Mouse (Mus musculus) thymus, adult 18-20 months (tissue): ENCODE data around the gene Mettl16.
"Not testable (repeated sequence)": the region's sequence is repeated elsewhere in the genome, so short reads cannot be mapped to it uniquely, and the experiment has no call there.

Experiments used
- DNase-seq, 2 experiments: peaks; one replicate each; pipeline ENCODE4 v3.0.0; 2022; ENCODE audit warnings: mixed read lengths in 2 of 2

The Mettl16 gene

DNA sequence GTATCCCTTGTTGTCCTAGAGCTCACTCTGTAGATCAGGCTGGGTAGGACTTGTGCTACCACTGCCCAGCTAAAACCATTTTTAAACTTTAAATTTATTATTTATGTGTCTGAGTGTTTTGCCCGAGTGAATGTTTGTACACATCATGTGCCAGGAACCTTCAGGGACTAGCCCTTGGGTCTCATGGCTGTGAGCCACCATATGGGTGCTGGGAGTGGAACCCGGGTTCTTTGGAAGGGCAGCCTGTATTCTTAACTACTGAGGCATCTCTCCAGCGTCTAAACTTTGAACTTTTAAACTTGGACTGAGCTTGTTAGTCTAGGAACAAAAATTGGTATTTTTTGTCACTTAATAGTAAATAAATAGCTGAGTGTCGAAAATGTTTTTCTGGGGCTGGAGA lies 22.2 kb downstream of the Mettl16 start:
- DNase-seq = no peak

DNA sequence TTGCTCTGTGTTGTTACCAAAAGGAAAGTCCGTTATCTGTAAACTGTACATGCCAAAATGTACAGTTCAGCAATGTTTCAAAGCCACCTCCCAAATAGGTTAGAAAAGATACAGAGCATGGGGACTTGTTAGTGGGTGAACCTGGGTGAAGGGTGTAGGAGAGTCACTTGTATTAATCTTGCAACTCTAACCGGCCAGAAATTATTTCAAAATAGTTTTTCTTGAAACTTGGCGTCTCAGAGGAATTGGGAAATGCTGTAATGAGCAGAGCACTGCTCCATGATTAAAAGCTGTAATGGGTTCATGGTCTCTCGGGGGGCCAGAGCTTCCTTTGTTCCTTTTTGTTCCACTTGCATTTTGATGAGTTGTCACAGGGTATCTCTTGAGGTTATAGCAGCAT lies 30.0 kb downstream of the Mettl16 start:
- DNase-seq = no peak

DNA sequence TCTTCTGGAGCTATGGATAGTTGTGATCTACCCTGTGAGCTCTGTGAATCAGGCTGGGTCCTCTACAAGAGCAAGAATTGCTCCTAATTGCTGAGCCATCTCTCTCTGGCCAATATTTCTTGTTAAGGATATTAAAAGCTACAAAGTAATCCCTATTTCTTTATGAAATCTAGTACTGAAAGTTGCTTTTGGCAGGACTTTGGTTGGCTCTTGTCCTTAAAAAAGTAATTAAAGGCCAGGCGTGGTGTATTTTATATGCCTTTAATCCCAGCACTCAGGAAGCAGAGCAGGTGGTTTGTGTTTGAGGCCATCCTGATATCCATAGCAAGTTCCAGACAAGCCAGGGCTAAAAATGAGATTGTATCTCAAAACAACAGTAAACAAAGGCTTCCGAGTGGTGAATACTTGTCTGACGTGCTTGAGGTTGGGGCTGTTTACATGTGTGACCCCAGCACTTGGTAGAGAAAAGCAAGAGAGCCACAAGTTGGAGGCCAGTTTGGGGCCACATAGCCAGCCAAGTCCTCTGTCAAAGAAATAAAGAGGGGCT lies 33.5 kb downstream of the Mettl16 start:
- no peak for DNase-seq

DNA sequence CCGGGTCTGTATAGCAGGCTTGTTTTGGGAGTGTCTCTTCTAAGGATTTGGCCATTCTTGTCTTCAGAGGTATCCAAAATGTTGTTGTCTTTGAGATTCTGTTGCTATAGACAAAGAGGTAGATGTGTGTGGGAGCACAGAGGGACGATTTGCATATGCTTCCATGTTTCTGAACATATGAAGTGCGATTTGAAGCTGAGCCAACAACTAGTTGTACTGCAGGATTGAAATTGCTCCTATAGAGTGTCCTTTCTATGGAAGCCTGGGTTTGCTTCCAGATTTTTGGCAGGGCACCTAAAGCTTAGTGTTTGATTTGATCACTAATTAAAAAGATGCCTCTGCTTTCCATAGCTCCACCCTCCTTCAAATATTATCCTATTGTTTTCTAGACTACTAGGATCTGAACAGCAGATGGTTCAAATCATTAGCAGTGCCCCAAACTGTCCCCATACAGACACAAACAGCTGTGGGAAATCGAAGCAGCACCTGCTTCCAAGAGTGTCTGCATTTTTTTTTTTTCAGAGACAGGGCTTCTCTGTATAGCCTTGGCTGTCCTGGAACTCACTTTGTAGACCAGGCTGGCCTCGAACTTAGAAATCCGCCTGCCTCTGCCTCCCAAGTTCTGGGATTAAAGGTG lies 36.7 kb downstream of the Mettl16 start:
- no peak for DNase-seq

DNA sequence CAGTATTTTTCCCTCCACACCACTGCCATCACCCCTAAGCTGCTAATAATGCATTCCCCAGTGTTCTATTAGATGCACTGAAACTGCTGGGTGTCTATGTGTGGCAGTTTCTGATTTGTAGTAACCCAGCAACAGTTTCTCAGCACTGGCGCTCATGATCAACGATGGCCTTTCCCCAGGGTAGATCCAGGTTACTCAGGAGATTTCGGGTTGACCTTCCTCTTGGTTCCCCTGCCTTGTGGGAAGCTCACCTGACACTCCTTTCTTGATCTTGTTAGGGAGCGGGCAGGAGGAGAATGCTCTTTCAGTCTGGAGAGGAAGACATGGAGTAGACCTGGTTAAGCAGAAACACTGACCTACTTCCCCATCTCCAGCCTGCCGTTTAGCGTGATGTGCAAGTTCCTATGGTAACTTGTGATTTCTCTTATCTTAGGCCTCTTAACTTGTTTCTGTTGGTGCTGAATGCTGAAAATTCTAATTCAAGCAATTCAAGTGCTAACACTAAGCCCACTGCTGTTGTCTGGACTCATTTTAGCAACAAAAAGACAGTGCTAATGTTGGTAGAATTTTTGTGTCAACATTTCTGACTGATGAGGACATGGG lies 37.7 kb downstream of the Mettl16 start:
- DNase-seq = no peak

DNA sequence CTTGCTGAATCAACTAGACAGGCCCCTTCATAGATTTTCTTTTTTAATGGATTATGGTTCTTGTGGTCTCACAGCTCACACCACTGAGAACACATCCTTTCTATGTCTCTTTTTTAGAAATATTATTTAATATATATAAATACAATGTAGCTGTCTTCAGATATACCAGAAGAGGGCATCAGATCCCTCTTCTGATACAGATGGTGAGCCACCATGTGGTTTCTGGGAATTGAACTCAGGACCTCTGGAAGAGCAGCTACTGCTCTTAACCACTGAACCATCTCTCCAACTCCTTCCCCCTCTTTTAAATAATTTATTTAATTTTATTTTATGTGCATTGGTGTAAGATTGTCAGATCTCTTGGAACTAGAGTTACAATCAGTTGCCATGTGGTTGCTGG lies 39.5 kb downstream of the Mettl16 start:
- no peak for DNase-seq

DNA sequence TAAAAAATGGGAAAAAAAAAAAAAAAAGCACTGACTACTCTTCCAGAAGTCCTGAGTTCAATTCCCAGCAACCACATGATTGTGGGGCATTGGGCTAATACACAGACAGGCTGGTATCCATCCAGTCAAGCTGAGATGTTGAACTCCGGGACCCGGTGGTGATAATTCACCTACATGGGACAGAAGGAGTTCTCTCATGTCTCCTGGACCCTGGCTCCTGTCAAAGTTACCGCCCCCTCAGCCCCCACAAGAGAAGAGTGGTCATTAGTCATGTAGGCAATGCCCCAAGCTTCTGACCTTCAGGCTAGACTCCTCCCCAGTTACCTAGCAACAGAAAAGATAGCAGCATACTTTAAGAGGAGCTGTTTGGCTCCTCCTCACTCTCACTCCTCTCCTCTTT lies 40.4 kb downstream of the Mettl16 start:
- not testable (repeated sequence) for DNase-seq

DNA sequence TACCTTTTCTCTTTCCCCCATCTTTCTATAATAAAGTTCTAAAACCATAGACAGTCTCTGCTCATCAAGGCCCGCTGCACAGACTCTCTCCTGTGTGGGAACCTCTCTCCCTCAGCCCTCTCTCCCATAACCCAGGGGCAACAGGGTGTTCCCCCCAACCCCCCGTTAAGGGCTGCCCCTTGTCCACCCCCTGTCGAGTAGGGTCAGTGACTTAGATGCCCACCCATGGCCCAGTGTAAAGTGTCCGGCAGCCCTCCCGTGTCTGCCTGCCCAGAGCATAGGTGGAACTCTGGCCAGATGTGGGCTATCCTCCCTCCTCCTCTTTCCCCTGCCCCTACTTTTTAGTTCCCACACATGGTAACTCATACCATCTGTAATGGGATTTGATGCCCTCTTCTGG lies 40.9 kb downstream of the Mettl16 start:
- DNase-seq = no peak

DNA sequence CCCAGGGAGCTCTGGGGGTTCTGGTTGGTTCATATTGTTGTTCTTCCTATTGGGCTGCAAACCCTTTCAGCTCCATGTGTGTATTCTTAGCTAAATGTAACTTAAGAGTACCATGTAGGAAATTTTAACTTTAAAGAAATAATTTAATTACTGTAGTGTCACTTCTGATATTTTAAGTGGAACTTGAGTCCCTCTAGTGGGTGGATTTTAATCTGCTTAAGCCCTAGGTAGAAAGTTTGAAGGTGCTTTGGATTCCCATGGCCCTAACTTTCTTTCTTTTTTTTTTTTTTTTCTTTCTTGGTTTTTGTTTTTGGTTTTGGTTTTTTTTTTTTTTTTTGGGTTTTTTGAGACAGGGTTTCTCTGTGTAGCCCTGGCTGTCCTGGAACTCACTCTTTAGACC lies 45.2 kb downstream of the Mettl16 start:
- no peak for DNase-seq

DNA sequence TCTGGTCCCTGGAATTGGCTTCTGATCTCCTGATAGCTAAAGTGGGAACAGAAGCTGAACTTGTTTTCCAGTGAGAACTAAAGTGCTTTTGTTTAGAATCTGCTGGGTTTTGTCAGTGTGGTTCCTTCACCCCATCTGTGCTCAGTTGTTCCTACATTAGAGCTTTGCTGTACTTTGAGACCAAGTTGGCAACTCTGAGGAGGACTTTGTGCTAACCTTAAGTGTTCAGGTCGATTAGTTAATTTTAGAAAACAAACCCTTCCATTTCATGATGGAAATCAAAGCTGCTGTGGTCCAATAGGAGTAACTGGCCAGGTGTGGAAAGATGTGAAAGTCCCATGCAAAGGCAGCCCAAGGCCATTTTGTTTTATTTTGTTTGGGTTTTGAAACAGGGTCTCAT lies 50.3 kb downstream of the Mettl16 start:
- DNase-seq = no peak

DNA sequence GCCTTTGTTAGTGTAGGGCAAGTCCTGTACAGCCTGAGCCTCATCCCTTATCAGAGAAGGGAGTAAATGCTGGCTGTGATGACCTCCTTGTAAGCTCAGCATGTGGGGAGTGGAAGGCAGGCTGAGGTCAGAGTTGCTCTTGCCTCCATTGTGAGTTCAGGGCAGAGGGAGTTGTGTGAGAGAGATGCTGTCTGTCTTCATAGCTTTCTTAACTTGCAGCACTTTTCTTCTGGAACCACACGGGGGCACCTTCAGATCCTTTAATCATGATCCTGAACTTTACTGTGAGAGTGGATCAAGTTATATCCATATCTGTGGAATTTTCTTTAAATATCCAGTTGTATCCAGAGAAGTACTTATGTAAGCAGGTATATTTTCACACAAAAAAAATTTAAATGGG lies 50.8 kb downstream of the Mettl16 start:
- no peak for DNase-seq

DNA sequence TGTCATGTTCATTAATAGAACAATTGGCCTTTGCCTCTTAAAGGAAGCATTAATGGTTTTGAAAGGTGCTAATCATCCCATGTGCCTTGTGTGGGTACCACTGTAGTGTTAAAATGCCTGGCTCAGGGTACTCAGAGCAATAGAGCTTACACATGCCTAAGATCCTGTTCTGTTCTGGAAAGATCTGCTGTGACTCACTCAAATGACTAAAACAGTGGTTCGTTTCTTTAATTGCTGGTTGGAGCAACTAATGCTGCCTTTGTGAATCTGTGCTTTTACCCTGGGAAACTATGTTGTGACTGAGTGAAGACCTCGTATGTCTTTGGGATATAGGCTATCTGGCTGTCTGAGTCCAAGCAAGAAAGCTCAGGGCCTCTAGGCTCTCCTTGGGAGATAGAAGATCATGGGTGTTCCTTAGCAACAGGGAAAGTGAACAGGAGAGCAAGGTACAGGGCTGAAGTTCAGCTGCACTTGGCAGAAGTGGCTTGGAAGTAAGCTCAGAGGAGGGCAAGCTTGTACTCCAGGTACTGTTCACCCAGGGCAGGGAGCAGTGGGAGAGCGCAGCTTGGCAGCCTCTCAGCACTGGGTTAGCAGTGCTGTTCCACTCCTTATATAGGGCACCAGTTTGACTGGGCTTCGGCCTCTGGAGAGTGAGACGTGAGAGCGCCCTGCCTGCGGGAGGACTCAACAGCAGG lies 52.3 kb downstream of the Mettl16 start:
- DNase-seq = no peak

DNA sequence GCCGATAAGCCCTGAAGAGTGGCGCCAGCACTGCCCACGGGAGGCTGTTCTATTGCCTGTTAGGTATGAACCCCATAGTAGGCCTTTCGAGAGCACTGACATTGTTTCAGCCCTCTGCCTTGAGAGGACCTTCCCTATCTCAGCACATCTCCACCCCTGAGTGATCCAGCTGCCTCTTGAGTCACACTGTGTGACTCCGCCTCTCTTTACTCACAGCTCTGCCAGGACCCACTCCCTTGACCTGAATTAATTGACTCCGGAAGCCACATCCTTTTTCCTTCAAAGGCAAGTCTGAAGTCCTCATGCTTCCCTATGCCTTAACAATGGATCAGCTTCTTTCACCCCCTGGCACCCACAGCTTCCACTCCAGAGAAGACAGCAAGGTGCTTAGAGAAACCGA lies 55.5 kb downstream of the Mettl16 start:
- DNase-seq = no peak

DNA sequence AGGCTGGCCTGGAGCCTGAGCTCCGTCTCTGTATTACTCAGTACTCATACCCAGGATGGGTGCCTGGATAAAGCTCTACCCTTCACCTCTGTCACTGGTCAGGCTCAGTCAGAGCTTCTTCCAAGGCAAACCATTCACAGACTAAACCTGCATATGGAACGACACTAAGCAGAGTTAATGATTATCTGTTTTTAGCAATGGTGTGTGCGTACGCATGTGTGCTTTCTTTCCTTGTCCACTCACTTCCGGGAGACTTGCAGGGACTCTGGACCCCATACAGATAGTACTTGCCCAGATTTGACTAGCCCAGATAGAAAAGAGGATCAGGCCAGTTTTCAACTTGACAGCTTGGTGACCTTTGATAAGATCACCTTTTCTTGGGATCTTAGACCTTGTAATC lies 56.1 kb downstream of the Mettl16 start:
- DNase-seq = no peak

DNA sequence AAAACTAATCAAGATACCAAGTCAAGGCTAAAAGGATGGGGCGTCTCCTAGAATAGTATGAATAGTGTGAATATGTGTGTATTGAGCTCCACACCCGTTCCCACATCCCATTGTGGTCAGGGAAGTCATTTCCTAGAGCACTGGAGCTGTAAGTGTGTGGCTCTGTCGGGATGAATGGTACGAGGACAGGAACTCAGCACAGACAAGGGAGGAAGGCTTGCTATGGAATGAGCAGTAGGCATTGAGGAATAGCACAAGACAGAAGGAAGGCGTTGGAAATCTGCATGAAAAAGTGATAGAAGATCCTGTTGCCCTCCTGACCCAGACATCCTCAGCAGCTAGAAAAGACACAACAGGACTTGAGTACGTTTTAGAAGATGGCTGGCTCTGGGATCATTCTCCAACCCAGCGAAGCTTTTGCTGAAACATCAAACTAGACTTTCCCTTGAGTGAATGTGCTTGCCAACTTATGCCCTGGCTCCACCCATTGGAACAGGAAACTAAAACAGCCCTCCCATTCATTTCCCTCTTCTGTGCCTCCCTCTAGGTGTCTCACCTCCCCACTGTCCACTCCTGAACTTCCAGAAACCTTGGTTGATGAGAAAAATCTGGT lies 57.3 kb downstream of the Mettl16 start:
- DNase-seq = no peak

DNA sequence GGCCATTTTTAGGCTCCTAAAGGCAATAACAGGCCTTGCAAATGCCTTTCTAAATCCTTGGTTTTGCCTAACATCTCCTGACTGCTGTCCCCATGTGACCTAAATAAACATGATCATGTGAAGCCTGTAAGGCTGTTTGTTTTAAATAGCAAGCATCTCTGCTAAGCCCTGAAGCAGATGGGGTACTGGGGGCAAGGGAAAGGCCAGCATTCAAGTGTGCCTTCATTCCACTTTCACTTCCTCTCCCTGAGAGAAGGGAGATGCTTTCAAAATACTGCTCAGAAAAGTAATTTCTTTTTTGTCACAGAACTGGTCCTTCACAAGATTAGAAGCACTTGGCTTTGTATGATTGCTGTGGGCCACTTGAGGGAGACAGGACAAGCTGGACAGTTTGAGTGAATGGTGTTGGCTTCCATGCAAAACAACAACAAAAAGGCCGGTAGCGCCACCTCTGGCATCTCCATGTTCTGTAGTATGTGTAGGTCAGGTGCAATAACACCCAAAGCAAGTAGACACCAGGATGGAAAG lies 57.8 kb downstream of the Mettl16 start:
- DNase-seq = no peak

DNA sequence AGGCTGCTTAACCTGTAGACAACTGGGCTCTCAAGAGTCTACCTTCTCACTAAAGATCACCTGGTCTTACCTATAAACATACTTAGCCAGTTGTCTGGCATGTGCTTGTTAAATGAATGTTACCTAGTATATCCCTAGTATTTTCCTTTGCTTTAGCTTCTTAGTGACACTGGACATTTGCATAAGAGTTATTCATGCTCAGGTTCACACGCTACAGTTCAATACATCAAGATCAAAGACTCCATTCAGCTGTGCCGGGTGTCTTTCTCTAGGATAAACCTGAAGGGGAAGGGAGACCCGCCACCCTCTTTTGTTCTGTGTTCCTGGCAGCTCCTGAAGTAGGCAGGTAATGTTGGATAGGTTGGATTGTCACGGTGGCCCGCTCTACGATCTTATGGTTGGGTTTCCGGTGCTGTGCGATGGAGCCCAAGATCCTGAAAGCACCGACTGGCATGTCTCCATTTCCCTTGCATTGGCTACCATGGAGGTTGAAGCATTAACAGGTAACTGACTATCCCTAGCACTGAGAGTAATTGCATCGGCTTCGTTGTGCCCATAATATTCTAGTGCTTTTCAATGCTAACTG lies 58.4 kb downstream of the Mettl16 start:
- no peak for DNase-seq

DNA sequence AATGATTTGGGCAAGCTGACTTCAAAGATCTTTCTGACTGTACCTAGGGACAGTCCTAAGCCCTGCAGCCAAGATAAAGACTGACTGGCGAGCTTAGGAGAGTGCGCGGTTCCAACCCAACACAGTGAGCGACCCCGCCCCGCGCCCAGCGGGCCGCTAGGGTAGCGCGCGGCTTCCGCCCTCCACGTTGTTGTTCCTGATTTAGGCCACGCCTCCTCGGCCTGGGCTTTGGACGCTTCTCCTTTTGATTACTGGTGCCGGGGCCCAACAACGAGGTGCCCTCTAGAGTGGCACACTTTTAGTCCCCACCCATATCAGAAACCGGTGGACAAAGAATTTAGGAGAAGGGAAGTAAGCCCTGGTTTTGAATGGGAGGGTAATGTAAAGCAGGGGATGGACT lies 59.2 kb downstream of the Mettl16 start:
- peak; percentile 70 to 81 for DNase-seq

DNA sequence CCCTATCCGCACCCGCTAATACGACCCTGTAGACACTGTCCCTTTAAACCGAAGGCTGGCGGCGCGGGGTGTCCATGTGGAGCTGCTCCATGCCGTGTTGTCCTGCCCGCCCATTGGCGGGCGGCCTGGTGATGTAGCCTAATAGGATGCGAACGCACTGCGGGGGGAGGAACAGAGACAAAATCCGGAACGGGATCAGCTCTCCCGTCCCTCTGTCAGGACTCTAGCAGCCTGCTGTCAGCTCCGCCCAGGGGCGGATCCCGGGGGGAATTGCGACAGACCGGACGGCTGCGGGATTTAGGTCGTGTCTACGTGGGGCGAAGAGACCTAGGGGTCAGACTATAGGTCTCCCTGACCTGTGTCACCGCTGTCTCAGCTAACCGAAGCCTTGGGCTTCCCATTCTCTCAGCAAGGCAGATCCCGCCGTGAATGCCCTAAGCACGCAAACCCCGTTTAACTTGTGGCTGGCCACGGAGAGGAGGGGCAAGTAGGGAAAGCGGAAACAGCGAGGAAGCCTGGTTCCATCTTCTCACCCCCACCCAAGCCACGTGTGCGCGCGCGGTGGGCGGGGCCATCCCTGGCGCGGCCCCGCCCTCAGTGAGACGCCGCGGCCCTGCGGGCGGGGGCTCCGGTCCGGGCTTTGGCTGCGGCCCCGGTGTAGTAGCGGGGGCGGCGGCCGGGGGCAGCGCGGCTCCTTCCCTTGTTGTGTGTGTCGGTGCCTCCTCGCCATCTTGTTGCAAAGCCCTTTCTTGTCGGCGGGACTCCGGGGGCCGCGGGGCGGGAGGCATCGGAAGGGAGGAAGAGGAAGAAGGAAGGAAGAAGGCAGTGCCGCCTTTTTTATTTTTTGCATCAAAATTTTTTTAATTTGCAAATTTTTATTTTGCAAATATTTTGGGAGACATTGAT lies 59.9 kb downstream of the Mettl16 start, which contains the start of gene Mnt:
Mnt (plus strand) TSS at position 665 of the 906 bp plus-strand sequence.
- DNase-seq = peak; percentile 90 to 94

DNA sequence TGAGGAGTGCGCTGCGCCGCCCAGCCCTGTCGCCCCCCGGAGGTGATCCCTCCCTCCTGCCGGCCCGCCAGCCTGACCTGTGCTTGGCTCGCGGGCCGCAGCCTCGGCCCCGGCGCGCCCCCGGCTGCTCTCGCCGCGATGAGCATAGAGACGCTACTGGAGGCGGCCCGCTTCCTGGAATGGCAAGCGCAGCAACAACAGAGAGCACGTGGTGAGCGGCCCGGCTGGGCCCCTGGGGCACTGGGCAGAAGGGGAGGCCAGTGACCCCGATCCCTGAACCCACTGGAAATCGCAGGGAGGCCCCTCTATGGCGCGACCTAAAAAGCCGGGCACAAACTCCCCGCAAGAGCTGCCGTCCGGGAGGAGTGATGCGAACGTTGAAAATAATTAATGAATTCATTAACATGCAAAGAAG lies 60.6 kb downstream of the Mettl16 start:
- DNase-seq = peak; percentile 53 to 56

DNA sequence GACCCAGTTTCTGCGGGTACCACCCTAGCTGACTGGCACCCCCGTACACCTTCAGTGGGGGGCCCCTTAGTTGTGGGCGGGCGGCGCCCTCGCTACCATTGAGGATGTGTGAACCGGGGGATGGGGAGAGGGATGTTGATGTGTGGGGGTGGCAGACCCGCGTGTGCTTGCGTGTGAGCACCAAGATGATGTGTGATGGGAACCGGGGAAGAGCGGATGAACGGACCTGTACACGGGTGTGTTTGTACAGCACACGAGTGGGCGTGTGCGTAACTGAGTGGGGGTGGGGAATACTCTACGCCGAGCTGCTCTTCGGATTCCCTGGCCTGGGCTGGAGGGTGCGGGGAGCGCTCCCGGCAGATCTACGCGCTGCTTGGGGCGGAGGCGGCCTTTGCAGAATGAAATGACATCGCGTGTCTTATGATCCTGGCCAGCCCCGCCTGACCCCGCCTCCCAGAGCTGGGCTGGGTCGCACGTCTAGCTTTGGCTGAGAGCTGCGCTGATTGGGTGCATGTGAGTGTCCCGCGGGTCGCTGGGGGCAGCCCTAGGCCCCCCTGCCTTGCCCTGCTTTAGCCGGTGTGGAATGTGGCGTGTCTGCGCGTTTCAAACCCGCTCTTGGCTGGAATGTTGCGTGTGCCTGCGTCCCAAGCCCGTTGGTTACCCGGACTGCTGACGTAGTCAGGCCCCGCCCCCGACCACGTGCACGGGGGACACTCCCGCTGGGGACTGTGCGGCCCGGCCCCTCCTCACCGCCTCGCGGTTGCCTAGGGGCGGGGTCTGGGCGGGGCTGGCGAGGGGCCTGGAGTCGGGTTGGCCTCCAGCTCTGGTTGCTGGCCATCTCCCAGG lies 61.2 kb downstream of the Mettl16 start:
- DNase-seq = peak; percentile 94 to 95
